Comparison of ENCODE assay signal across 11 mouse cellular contexts in the genomic region with DNA sequence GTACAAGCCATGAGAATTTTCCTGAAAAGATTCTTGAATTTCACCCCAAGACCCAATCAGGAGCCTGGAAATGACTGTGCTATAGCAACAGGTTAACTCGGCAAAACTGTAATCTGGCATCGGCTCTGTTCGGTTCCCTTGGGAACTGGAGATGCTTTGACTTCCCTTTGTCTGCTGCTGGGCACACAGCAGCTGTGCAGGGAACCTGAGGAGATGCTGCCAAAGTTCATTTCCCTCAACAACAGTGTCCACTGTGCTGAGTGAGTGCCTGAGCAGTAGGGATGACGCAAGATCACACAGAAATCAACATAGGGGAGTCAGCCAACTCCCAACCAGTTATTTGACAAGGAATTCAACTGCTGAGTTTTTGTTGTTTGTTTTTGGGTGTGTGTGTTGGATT. TPM values are rescaled to one million over a fixed set of nuclear protein-coding genes. Genes with fewer than 3 reads are reported as not detected.
DNase-seq lines count a peak whose midpoint lies in the region; ATAC-seq lines count a peak whose summit lies in the region.
"Had no signal": no experiment of that assay in that cellular context is flagged by ENCODE, and none has a peak within 500 bp of the region (broad histone marks: within the 10 kb centered on the region; RNA-seq: fewer than 3 reads in every experiment).

No protein-coding gene starts in this region.

- 61% methylated on average over 4 of the region's 4 CpGs for WGBS in midbrain, embryonic 11.5 days
- WGBS in midbrain, embryonic 10.5 days: 67% methylated on average over 4 of the region's 4 CpGs
- 35% methylated on average over 4 of the region's 4 CpGs for WGBS in hindbrain, embryonic 15.5 days
- 62% methylated on average over 4 of the region's 4 CpGs for WGBS in forebrain, embryonic 13.5 days

- no peak overlapping the region for H3K4me3 ChIP-seq in midbrain, embryonic 11.5 days (ENCODE audit: low read depth, low read length)
- H3K4me3 ChIP-seq in midbrain, embryonic 10.5 days: no peak overlapping the region
- no peak overlapping the region for H3K4me3 ChIP-seq in hindbrain, embryonic 15.5 days
- H3K4me3 ChIP-seq in forebrain, embryonic 13.5 days: no peak overlapping the region

- DNase-seq in heart, postnatal 10 days: peak; percentile 29 to 33
- DNase-seq in heart, adult 8-10 months (ENCODE audit: low spot score): no peak
- peak; percentile 79 for DNase-seq in midbrain, embryonic 11.5 days (ENCODE audit: low spot score, missing footprints)
- DNase-seq in midbrain, embryonic 10.5 days (ENCODE audit: low spot score): no peak
- DNase-seq in skeletal muscle tissue, adult 2 months (ENCODE audit: low read depth, low spot score): peak; percentile 41
- no peak for DNase-seq in adrenal gland, postnatal 4 days (ENCODE audit: low spot score in 2 of 2)
- DNase-seq: kidney, adult 8-10 months had no signal

- H3K4me1 ChIP-seq in midbrain, embryonic 11.5 days (ENCODE audit: control insufficient read depth, insufficient read depth, low read length): no peaks in the 10 kb centered on the region
- H3K4me1 ChIP-seq in midbrain, embryonic 10.5 days: peaks cover 9% of the 10 kb centered on the region
- H3K4me1 ChIP-seq in hindbrain, embryonic 15.5 days (replicated peaks): peaks cover 8% of the 10 kb centered on the region
- peaks cover 6% of the 10 kb centered on the region; the same call in 1 of the 2 replicates for H3K4me1 ChIP-seq in forebrain, embryonic 13.5 days

- H3K9me3 ChIP-seq in midbrain, embryonic 11.5 days (ENCODE audit: control insufficient read depth, low read length): no peaks in the 10 kb centered on the region
- H3K9me3 ChIP-seq in midbrain, embryonic 10.5 days (replicated peaks): no peaks in the 10 kb centered on the region
- H3K9me3 ChIP-seq in hindbrain, embryonic 15.5 days: no peaks in the 10 kb centered on the region
- no peaks in the 10 kb centered on the region for H3K9me3 ChIP-seq in forebrain, embryonic 13.5 days (replicated peaks)

- H3K27ac ChIP-seq in midbrain, embryonic 11.5 days (ENCODE audit: low read depth, low read length): no peak overlapping the region
- no peak overlapping the region for H3K27ac ChIP-seq in midbrain, embryonic 10.5 days (replicated peaks)
- H3K27ac ChIP-seq in hindbrain, embryonic 15.5 days (replicated peaks): no peak overlapping the region
- H3K27ac ChIP-seq in forebrain, embryonic 13.5 days: no peak overlapping the region
- H3K27ac ChIP-seq: liver, embryonic 14.5 days had no signal

- no peak overlapping the region for H3K9ac ChIP-seq in midbrain, embryonic 11.5 days (ENCODE audit: low read length)
- H3K9ac ChIP-seq in hindbrain, embryonic 15.5 days: no peak overlapping the region
- no peak overlapping the region for H3K9ac ChIP-seq in forebrain, embryonic 13.5 days
- H3K9ac ChIP-seq: liver, embryonic 14.5 days had no signal

- intact Hi-C loops in heart, postnatal 10 days (cut with DNase I): no loop called here

- no peak overlapping the region for H3K4me2 ChIP-seq in midbrain, embryonic 11.5 days
- no peak overlapping the region for H3K4me2 ChIP-seq in hindbrain, embryonic 15.5 days
- H3K4me2 ChIP-seq in forebrain, embryonic 13.5 days: no peak overlapping the region

- no peaks in the 10 kb centered on the region for H3K27me3 ChIP-seq in midbrain, embryonic 11.5 days (ENCODE audit: control insufficient read depth, insufficient read depth, low read length)
- no peaks in the 10 kb centered on the region for H3K27me3 ChIP-seq in midbrain, embryonic 10.5 days (ENCODE audit: low read depth, poor library complexity, severe bottlenecking)
- no peaks in the 10 kb centered on the region for H3K27me3 ChIP-seq in hindbrain, embryonic 15.5 days
- H3K27me3 ChIP-seq in forebrain, embryonic 13.5 days: no peaks in the 10 kb centered on the region

- no peak for ATAC-seq in midbrain, embryonic 11.5 days (ENCODE audit: low FRiP score)
- peak; percentile 93 for ATAC-seq in hindbrain, embryonic 15.5 days (ENCODE audit: low FRiP score, low read depth)
- ATAC-seq in forebrain, embryonic 13.5 days: no peak

- H3K36me3 ChIP-seq in midbrain, embryonic 11.5 days (ENCODE audit: control insufficient read depth, insufficient read depth, low read length): no peaks in the 10 kb centered on the region
- no peaks in the 10 kb centered on the region for H3K36me3 ChIP-seq in midbrain, embryonic 10.5 days
- H3K36me3 ChIP-seq in hindbrain, embryonic 15.5 days: no peaks in the 10 kb centered on the region
- H3K36me3 ChIP-seq in forebrain, embryonic 13.5 days (ENCODE audit: poor library complexity, severe bottlenecking): no peaks in the 10 kb centered on the region

RNA-seq across cellular contexts. Expression of a gene that starts 3.8 kb away (rescaled TPM):
- total RNA-seq in heart, postnatal 10 days (2021): 1 to 10 TPM; 1.8 to 1.9 TPM
- under 1 TPM; 0.12 to 0.20 (median 0.19) TPM for total RNA-seq in heart, adult 8-10 months (2022)
- 0.72 and 0.86 TPM in 2 replicates for polyA plus RNA-seq in midbrain, embryonic 11.5 days (2014; fragmentation: Nextera tagmentation; extraction: Ambion mirVana)
- polyA plus RNA-seq in midbrain, embryonic 10.5 days (2016; fragmentation: Nextera tagmentation; extraction: Ambion mirVana): 0.38 and 1.2 TPM in 2 replicates
- 0.30 and 0.31 TPM in 2 replicates for polyA plus RNA-seq in hindbrain, embryonic 15.5 days (2015; fragmentation: Nextera tagmentation; extraction: Ambion mirVana)
- 1 to 10 TPM; 1.0 to 1.8 TPM for total RNA-seq in adrenal gland, postnatal 4 days (2021)
- polyA plus RNA-seq in forebrain, embryonic 13.5 days (2015; fragmentation: Nextera tagmentation; extraction: Ambion mirVana): 0.08 and 0.11 TPM in 2 replicates
- total RNA-seq: MEL had no signal

RNA-seq across cellular contexts. Expression of a gene that starts 50.8 kb away (rescaled TPM):
- total RNA-seq in heart, postnatal 10 days (2021): 10 to 100 TPM; 19.5 to 22.9 TPM
- total RNA-seq in heart, adult 8-10 months (2022): 10 to 100 TPM in 2 of 4 experiments, 1 to 10 TPM in 2; 7.6 to 11.6 (median 9.3) TPM
- 12.4 and 13.2 TPM in 2 replicates for polyA plus RNA-seq in midbrain, embryonic 11.5 days (2014; fragmentation: Nextera tagmentation; extraction: Ambion mirVana)
- polyA plus RNA-seq in midbrain, embryonic 10.5 days (2016; fragmentation: Nextera tagmentation; extraction: Ambion mirVana): 12.6 and 13.5 TPM in 2 replicates
- 6.7 TPM in 2 replicates for polyA plus RNA-seq in hindbrain, embryonic 15.5 days (2015; fragmentation: Nextera tagmentation; extraction: Ambion mirVana)
- 10 to 100 TPM; 28.3 to 28.9 TPM for total RNA-seq in adrenal gland, postnatal 4 days (2021)
- polyA plus RNA-seq in forebrain, embryonic 13.5 days (2015; fragmentation: Nextera tagmentation; extraction: Ambion mirVana): 7.5 and 8.5 TPM in 2 replicates

Comparison
In these comparisons a context has a peak if more than half of its experiments do, and no peak if none do; other contexts are left out.
1. DNase-seq: peak in heart, postnatal 10 days (2 of 2), midbrain, embryonic 11.5 days (single experiment) and skeletal muscle tissue, adult 2 months (single experiment); none in heart, adult 8-10 months (single experiment), midbrain, embryonic 10.5 days (single experiment) and adrenal gland, postnatal 4 days (0 of 2).